Mouse (Mus musculus): ENCODE data around the gene Ifnl2. TPM values are rescaled to one million over a fixed set of nuclear protein-coding genes. Genes with fewer than 3 reads are reported as not detected.

Ifnl2 gene
- polyA plus RNA-seq, 1 experiment from 2014 or later, result not detected

DNA sequence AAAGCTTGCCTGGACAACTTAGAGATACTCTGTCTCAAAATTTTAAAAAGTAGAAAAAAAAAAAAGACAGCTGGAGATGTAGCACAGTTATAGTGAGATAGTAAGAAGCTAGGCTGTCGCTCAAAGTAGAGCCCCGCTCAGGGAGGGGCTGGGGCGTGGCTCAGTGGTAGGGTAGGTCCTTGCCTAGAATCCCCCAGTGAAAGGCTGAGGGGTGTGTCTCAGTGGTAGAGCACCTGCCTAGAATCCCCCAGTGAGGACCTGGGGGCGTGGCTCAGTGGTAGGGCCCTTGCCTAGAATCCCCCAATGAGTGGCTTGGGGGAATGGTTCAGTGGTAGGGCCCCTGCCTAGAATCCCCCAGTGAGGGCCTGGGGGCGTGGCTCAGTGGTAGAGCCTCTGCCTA is 49.9 kb downstream of the Ifnl2 start:
- Histone ChIP-seq H3K4me2 (ENCODE audit: low read depth, low read length, severe bottlenecking) (no peak overlapping the region), H3K9me3 (ENCODE audit: control insufficient read depth, low read length) (no peaks in the 10 kb centered on the region), H3K27ac (ENCODE audit: low read depth, low read length) (no peak overlapping the region), H3K4me3 (ENCODE audit: low read depth, low read length) (no peak overlapping the region), H3K4me1 (replicated peaks; ENCODE audit: control insufficient read depth, insufficient read depth, low read length) (no peaks in the 10 kb centered on the region), H3K27me3 (ENCODE audit: control insufficient read depth, insufficient read depth, low read length) (no peaks in the 10 kb centered on the region), H3K36me3 (ENCODE audit: control insufficient read depth, insufficient read depth, low read length) (peaks cover 22% of the 10 kb centered on the region), H3K9ac (ENCODE audit: low read length) (no peak overlapping the region)
- DNase-seq (ENCODE audit: low spot score) (no peak), ATAC-seq (replicated peaks; ENCODE audit: low FRiP score) (no peak)
- 98% methylated on average over 5 of the region's 5 CpGs for WGBS

Other genes starting within 250 kb of the Ifnl2 start
- 12.6 and 16.1 TPM in 2 replicates for gene Eid2, start 242.6 kb downstream of the Ifnl2 start, polyA plus RNA-seq (2014; fragmentation: Nextera tagmentation; extraction: Ambion mirVana)
- gene Eid2b, start 232.7 kb downstream of the Ifnl2 start, polyA plus RNA-seq (2014; fragmentation: Nextera tagmentation; extraction: Ambion mirVana), result 15.4 and 17.3 TPM in 2 replicates
- gene Selenov, start 219.3 kb downstream of the Ifnl2 start, polyA plus RNA-seq (2014; fragmentation: Nextera tagmentation; extraction: Ambion mirVana), result 0.24 TPM in 1 of 2 replicates, not detected in the other
- 43.6 and 50.5 TPM in 2 replicates for gene Dll3, start 208.2 kb downstream of the Ifnl2 start, polyA plus RNA-seq (2014; fragmentation: Nextera tagmentation; extraction: Ambion mirVana)
- gene Timm50, start 198.4 kb downstream of the Ifnl2 start, polyA plus RNA-seq (2014; fragmentation: Nextera tagmentation; extraction: Ambion mirVana), result 222 and 235 TPM in 2 replicates
- 97.2 and 104 TPM in 2 replicates for gene Supt5, start 171.7 kb downstream of the Ifnl2 start, polyA plus RNA-seq (2014; fragmentation: Nextera tagmentation; extraction: Ambion mirVana)
- gene Rps16, start 159.8 kb downstream of the Ifnl2 start, polyA plus RNA-seq (2014; fragmentation: Nextera tagmentation; extraction: Ambion mirVana), result 727 and 782 TPM in 2 replicates
- gene Plekhg2, start 137.9 kb downstream of the Ifnl2 start, polyA plus RNA-seq (2014; fragmentation: Nextera tagmentation; extraction: Ambion mirVana), result 81.2 and 81.3 TPM in 2 replicates
- gene Zfp36, start 130.2 kb downstream of the Ifnl2 start, polyA plus RNA-seq (2014; fragmentation: Nextera tagmentation; extraction: Ambion mirVana), result 4.5 and 5.2 TPM in 2 replicates
- 40.1 and 46.1 TPM in 2 replicates for gene Med29, start 117.7 kb downstream of the Ifnl2 start, polyA plus RNA-seq (2014; fragmentation: Nextera tagmentation; extraction: Ambion mirVana)
- 82.0 and 82.9 TPM in 2 replicates for gene Paf1, start 117.5 kb downstream of the Ifnl2 start, polyA plus RNA-seq (2014; fragmentation: Nextera tagmentation; extraction: Ambion mirVana)
- gene Gmfg, start 73.0 kb downstream of the Ifnl2 start, polyA plus RNA-seq (2014; fragmentation: Nextera tagmentation; extraction: Ambion mirVana), result 4.0 and 4.9 TPM in 2 replicates
- gene Lrfn1, start 58.5 kb downstream of the Ifnl2 start, polyA plus RNA-seq (2014; fragmentation: Nextera tagmentation; extraction: Ambion mirVana), result 6.1 and 8.2 TPM in 2 replicates
- not detected in 2 replicates for gene Ifnl3, start 12.4 kb upstream of the Ifnl2 start, polyA plus RNA-seq (2014; fragmentation: Nextera tagmentation; extraction: Ambion mirVana)
- gene Sycn, start 30.4 kb upstream of the Ifnl2 start, polyA plus RNA-seq (2014; fragmentation: Nextera tagmentation; extraction: Ambion mirVana), result not detected in 2 replicates
- gene Nccrp1, start 36.8 kb upstream of the Ifnl2 start, polyA plus RNA-seq (2014; fragmentation: Nextera tagmentation; extraction: Ambion mirVana), result not detected in 2 replicates
- gene Samd4b, start 87.7 kb upstream of the Ifnl2 start, polyA plus RNA-seq (2014; fragmentation: Nextera tagmentation; extraction: Ambion mirVana), result 40.7 and 41.1 TPM in 2 replicates
- gene Pak4, start 87.7 kb upstream of the Ifnl2 start, polyA plus RNA-seq (2014; fragmentation: Nextera tagmentation; extraction: Ambion mirVana), result 50.7 and 56.2 TPM in 2 replicates
- gene Acp7, start 120.9 kb upstream of the Ifnl2 start, polyA plus RNA-seq (2014; fragmentation: Nextera tagmentation; extraction: Ambion mirVana), result not detected in 2 replicates
- 4.3 and 6.7 TPM in 2 replicates for gene Fbxo27, start 182.4 kb upstream of the Ifnl2 start, polyA plus RNA-seq (2014; fragmentation: Nextera tagmentation; extraction: Ambion mirVana)
- 8.3 and 9.9 TPM in 2 replicates for gene Fbxo17, start 206.3 kb upstream of the Ifnl2 start, polyA plus RNA-seq (2014; fragmentation: Nextera tagmentation; extraction: Ambion mirVana)
- 116 and 131 TPM in 2 replicates for gene Mrps12, start 231.4 kb upstream of the Ifnl2 start, polyA plus RNA-seq (2014; fragmentation: Nextera tagmentation; extraction: Ambion mirVana)
- 35.6 and 37.8 TPM in 2 replicates for gene Sars2, start 231.5 kb upstream of the Ifnl2 start, polyA plus RNA-seq (2014; fragmentation: Nextera tagmentation; extraction: Ambion mirVana)
- gene Ccer2, start 245.7 kb upstream of the Ifnl2 start, polyA plus RNA-seq (2014; fragmentation: Nextera tagmentation; extraction: Ambion mirVana), result not detected in 2 replicates

All from forebrain, embryonic 11.5 days (tissue).